Mouse (Mus musculus) left cerebral cortex, postnatal 4 days (tissue): Measurements from ENCODE around the gene Kcnd1. TPM values are rescaled to one million over a fixed set of nuclear protein-coding genes. Genes with fewer than 3 reads are reported as not detected.
"Not testable (repeated sequence)": the region's sequence is repeated elsewhere in the genome, so short reads cannot be mapped to it uniquely, and the experiment has no call there.

Source experiments
- DNase-seq: peaks from one replicate; pipeline ENCODE4 v3.0.0-alpha.2; 2022
- intact Hi-C: fragments of 180-260 bp; cut with DNase I; formaldehyde crosslinking; loops from one replicate; pipeline ENCODE4 v1.15.1; 2025
- total RNA-seq, 2 experiments: library from RNA; stranded (reverse); gene quantifications; 2 replicates each; pipeline ENCODE4 v1.2.3; 2021

Kcnd1 gene
- total RNA-seq, result 10 to 100 TPM; 10.9 to 12.9 TPM

DNA sequence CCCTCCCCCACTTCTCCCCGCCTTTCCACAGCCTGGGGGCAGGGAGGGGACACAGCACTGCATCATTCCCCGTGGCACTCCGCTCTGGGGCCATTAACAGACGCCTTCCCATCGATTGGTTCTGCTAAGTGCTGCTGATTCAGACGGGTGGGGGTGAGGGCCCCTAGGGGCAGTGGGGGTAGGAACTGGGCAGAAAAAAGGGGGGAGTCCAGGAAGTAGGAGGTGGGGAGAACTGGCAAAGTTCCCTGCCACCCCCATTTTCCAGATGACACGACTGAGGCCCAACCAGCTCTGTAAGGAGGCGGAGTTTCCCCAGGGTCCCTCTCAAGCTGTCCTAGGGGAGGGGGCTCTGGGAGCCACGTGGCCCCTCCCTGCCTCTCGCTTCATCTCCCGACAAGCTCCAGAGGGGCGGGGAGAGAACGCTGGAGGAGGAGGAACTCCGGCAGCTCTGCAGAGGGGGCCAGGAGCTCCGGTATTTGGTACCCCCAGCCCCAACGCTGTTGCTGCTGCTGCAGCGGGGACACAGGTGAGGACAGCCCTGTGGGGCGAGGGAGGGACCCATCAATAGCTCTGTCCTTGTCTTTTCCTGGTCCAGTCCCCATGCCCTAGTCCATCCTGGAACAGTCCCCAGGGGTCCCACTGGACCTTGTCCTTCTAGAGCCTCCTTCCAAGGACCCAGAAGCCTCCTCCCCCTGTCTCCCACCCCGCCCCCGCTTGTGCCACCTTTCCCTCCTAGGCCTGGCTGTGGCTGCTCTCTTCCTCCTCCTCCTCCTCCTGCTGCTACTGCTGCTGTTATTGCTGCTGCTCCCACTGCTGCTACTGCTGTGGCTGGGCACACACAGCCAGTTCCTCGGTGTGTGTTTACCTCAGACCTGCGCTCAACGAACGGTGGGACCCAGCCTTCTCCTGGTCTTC, at the start of gene Kcnd1:
Kcnd1 (plus strand) TSS at position 425 of the 915 bp plus-strand sequence.
- intact Hi-C loops, result no loop called here
- DNase-seq, result peak; percentile 41

- DNase-seq, result no peak
- intact Hi-C loops, result no loop called here
Observed at GRCm38 (mm10) chrX:7772766-7773165, 49.3 kb upstream of the Kcnd1 start.

DNA sequence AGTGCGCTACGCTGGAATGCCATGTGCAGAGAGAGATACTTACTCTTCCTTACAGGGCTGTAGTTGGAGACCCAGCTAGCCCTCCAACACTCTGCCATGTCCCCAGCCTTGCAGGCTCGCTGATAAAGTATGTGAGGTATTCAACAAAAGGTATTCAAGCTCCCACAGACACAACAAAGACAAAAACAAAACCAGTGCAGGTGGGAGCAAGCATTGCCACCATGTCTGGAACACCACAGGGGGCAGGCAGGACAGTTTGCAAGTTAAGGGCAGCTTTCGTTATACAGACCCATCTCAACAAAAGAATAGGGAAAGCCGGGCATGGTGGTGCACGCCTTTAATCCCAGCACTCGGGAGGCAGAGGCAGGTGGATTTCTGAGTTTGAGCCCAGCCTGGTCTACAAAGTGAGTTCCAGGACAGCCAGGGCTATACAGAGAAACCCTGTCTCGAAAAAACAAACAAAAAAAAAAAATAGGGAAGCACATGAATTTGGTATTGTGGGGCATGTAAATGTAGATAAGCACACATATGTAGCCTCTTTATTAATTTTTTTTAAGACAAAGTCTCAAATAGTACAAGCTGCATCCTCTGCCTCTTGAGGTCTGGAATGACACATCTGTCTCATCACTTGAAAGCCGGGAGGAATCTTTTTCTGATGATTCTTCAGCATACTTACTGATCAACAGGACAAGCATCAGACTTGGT, 46.4 kb upstream of the Kcnd1 start:
- intact Hi-C loops, result no loop called here
- no peak for DNase-seq

- intact Hi-C loops, result no loop called here
- DNase-seq, result peak; percentile 46
Observed at GRCm38 (mm10) chrX:7776329-7777082, 45.6 kb upstream of the Kcnd1 start.

DNA sequence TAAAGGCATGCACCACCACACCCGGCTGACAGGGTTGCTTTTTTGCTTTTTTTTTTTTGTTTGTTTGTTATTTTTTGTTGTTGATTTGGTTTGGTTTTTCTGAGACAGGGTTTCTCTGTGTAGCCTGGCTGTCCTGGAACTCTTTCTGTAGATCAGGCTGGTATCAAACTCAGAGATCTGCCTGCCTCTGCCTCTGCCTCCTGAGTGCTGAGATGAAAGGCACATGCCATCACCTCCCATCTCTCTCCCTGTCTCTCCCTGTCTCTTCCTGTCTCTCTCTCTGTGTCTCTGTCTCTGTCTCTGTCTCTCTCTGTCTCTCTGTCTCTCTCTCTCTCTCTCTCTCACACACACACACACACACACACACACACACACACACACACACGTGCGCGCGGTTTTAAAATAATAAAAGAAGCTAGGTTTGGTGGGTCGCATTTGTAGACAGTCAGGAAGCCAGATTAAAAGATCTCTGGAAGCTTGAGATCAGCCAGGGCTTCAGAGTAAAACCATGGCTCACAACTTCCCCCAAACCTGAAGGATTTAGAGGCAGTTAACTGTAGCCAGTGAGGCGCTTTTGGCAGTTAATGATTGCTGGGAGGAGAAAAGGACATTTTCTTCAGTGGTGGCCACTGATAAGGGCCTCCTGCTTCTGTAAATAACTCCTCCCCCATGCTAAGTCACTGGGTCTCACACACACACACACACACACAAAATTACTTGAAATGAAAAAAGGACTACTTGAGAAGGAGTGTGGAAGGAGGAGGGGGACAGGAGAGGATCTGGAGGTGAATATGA, 43.4 kb upstream of the Kcnd1 start:
- intact Hi-C loops, result no loop called here

DNA sequence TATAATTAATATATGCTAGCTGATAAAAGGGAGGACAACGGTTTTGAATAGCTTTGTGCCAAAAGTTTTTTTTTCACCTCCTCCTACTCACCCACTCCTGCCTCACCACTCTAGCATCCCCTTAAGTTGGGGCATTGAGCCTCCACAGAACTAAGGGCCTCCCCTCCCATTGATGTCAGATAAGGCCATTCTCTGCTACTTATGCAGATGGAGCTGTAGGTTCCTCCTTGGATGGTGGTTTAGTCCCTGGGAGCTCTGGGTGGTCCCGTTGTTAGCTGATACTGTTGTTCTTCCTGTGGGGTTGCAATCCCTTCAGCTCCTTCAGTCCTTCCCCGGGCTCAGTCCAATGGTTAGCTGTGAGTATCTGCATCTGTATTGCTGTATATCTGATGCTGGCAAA, 42.8 kb upstream of the Kcnd1 start:
- no peak for DNase-seq
- intact Hi-C loops, result no loop called here

More for the DNA sequence above, 43.4 kb upstream of the Kcnd1 start:
- no peak for DNase-seq

DNA sequence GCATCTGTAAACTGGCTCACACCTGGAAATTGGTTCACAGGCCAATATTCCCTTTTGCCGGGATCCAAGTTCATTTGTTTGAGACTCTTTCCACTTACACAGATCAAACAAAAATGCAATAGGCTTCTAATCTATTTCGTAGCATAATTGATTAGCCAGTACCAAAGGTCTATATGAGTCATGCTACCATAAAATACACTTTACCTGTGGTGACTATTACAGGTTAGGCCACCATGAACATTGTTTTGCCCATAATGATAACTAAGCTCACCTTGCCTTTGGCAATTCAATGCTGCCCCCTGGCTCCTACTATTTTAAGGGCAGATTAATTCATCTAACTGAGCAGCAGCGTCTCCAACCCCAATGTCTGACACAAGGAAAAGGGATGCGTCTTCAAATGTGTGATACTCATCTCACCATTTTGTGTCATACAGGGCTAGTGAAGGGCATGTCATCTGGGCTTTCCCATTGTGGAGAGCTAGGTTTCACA, 39.4 kb upstream of the Kcnd1 start:
- intact Hi-C loops, result no loop called here

DNA sequence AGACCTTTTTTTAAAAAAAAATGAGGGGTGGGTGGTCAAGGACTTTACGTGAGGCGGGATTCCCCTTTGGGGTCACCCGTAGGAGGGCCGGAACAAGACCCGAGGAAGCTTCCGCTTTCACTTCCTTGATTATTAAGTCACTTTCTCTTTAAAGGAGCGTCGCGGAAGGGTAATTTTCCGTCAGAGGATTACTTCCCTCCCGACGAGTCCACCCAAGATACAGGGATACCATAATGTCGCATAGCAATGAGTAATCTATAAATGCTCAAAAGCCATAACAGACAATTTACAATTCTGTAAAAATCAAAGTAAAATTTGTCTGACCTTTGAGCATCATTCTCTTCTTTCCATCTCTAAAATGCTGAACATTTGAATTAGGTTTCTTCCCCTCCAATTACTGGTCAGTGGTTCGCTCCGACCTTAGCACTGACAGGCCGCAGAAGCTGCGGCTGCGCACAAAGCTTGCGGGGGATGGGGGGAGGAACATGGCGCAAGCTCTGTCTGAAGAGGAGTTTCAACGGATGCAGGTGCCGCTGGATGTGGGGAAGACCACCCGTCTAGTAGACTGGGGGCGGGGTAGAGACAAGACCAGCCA, 32.5 kb upstream of the Kcnd1 start, which contains the start of gene Gripap1:
Gripap1 (plus strand) TSS at position 224 of the 595 bp plus-strand sequence.
- peak; percentile 78 for DNase-seq
- intact Hi-C loops, result no loop called here

More for the DNA sequence above, 39.4 kb upstream of the Kcnd1 start:
- no peak for DNase-seq

DNA sequence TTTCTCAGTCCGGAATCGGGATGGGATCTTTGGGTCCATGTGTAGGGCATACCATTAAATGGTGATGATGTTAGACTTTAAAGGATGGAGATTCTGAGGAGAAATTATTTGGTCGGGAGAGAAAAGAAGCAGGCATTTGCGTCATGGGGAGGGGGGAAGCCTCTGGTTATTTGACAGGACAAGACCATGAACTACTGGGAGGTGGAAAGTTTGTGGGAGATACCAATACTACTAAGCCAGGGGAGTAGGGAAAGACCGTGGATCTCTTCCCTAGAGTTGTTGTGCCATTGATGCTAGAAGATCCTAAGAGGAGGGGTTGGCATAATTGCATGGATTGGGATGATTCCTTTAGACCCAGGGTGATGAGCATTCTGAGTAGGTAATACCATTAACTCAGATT, 31.8 kb upstream of the Kcnd1 start:
- no peak for DNase-seq
- intact Hi-C loops, result no loop called here

DNA sequence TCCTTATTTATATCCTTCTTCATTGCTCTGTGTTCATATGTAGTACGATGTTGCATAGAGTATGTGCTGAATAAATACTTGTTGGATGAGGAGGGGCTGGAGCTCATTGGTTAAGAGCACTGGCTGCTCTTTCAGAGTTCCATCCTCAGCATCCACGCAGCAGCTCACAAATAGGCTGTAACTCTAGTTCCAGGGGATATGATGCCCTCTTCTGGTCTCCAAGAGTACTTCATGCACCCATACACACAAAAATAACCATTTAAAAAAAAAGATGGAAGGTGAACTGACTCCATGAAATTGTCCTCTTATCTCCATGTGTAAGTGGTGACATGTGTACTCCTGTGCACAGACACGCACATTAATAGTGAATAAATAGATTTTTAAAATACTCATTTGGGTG, 28.7 kb upstream of the Kcnd1 start:
- no peak for DNase-seq
- intact Hi-C loops, result no loop called here

GRCm38 (mm10) chrX:7795016-7795415, 27.1 kb upstream of the Kcnd1 start:
- intact Hi-C loops, result no loop called here
- no peak for DNase-seq

DNA sequence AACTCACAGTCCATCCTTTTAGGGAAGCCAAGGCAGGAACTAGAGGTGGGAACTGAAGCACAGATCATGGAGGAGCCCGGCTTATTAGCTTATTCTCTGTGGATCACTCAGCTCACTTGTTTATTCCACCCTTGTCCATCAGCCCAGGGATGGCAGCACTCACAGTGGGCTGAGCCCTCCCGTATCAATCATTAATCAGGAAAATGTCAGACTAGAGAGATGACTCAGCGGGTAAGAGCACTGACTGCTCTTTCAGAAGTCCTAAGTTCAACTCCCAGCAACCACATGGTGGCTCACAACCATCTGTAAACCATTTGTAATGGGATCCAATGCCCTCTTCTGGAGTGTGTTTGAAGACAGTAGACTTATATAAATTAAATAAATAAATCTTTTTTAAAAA, 24.8 kb upstream of the Kcnd1 start:
- DNase-seq, result no peak
- intact Hi-C loops, result no loop called here

GRCm38 (mm10) chrX:7802157-7802556, 19.9 kb upstream of the Kcnd1 start:
- intact Hi-C loops, DNase-seq: not testable (repeated sequence)

DNA sequence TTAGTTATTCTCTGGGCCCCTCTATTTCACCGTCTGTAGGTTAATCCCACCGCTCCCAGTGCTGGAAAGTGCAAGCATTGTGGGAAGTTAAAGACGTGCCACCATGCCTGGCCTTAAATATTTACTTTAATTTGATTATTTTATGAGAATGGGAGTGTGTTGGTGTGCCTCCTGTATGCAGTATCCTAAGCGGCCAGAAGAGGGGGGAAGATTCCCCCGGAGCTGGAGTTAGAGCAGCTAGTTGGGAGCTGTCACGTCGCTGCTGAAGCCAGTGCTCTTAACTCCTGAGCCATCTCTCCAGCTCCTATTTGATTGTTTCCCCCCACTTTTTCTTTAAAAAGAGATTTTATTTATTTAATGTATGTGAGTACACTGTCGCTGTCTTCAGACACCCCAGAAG, 7.1 kb upstream of the Kcnd1 start:
- DNase-seq, result peak; percentile 22
- intact Hi-C loops, result not testable (repeated sequence)

DNA sequence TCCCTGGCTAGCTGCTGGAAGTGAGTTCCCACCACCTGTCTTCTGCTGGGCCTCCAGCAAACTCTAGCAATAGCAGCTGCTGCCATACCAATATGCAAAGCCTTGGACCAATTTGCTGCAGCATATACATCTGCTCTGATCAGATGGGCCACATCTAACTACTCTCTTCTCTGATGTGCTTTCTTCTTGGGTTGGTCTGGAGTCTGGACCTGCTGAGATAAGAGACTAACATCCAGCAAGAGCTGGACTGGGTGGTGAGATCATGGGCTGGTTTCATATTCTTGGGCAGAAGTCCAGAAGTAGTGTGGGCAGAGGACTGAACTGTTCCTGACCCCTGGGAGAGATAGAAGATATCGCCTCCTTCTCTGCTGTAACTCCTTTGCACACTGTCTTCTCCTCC, 15.1 kb downstream of the Kcnd1 start:
- DNase-seq, result no peak
- intact Hi-C loops, result no loop called here

- intact Hi-C loops, result no loop called here
- no peak for DNase-seq
Observed at GRCm38 (mm10) chrX:7840842-7841162, 18.7 kb downstream of the Kcnd1 start.

- intact Hi-C loops, result no loop called here
- DNase-seq, result peak; percentile 96
Observed at GRCm38 (mm10) chrX:7841163-7842162, 19.4 kb downstream of the Kcnd1 start, which contains the start of gene Otud5. Gene Otud5 (plus strand): TSS chrX:7841364.

DNA sequence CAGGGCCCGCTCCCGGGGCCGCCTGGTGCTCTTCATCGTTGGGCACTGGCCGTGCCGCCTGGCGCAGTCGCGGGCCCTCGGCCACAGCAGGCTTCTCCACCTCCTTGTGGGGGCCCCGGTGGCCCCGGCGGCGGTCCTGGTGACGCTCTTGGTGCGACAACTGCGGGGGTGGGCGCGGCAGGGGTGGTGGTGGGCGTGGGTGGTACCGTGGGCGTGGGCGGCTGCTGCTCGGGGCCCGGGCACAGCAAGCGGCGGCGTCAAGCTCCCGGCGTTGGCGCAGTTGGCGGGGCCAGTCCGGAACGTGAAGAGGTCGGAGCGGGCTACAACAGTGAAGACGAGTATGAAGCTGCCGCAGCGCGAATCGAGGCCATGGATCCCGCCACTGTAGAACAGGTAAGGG, 20.2 kb downstream of the Kcnd1 start:
- intact Hi-C loops, result no loop called here
- DNase-seq, result peak; percentile 10

DNA sequence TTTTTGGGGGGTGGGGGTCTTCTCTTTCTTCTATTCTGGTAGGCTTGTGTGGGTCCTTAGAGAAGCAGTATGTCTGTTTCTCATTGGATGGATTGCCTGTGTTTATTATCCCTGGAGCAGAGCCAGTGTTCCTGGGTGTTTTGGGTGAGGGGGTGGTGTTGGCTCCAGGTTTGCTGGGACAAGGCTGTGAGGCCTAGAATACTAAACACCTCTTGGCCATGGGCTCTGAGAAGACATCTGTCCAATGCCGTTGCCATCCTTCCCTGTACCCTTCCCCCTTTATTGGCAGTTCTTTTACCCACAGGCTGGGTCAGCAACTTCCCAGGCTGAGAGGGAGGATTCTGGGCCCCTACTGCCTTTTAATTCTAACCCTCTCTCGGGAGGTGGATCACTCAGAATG, 25.8 kb downstream of the Kcnd1 start:
- DNase-seq, result peak; percentile 25
- intact Hi-C loops, result no loop called here
